Mouse (Mus musculus) thymus, adult 2 months (tissue): ENCODE measurements at regions not wholly inside any gene's neighbourhood (a gene's known extent, or its start where the extent isn't known, plus 50 kb on each side); places are given as distances from the start of the nearest gene placed in this dataset.

Experiments used
- CTCF ChIP-seq: fragments of 200-500 bp; IDR thresholded peaks from 2 replicates; pipeline ENCODE4 v1.5.1; 2012; ENCODE audit warnings: mild to moderate bottlenecking, control low read depth, low read length, moderate library complexity, borderline replicate concordance; ENCODE audit not compliant: control insufficient read depth, poor library complexity, insufficient read depth; ENCODE audit errors: extremely low read depth
- POLR2A ChIP-seq: fragments of 200-500 bp; IDR thresholded peaks from 2 replicates; pipeline ENCODE4 v1.6.1; 2012; ENCODE audit warnings: mild to moderate bottlenecking, low read length, control low read depth, moderate library complexity; ENCODE audit not compliant: control insufficient read depth, poor library complexity, insufficient read depth; ENCODE audit errors: extremely low read depth

DNA sequence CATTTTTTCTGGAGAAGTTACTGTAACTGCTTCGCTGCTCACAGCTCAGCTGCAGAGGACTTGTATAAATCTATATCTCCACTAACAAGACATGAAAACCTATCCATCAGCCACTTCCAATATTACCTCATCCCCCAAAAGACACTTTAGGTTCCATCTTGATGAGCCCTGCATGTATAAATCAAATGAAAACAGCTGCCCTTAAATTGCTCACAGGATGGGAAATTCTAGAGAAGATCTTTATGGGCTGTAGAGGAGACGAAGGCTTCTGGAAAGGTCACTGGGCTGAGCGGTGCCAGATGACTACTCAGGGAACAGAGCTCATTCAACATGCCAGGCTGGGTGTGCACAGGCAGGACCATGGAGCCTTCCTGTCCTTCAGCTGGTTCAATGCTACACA lies 145.4 kb upstream of the Gas1 start:
- no peak for TF ChIP-seq CTCF
- TF ChIP-seq POLR2A, result no peak
